Mouse (Mus musculus): ENCODE results near the gene Gpr3. TPM values are rescaled to one million over a fixed set of nuclear protein-coding genes. Genes with fewer than 3 reads are reported as not detected.

The Gpr3 gene
- polyA plus RNA-seq, 1 experiment from 2014 or later: 0.37 TPM

- Histone ChIP-seq H3K9me3 (ENCODE audit: control insufficient read depth, low read length) (no peaks in the 10 kb centered on the region), H3K4me3 (ENCODE audit: low read depth, low read length) (no peak overlapping the region), H3K4me1 (replicated peaks; ENCODE audit: control insufficient read depth, insufficient read depth, low read length) (peaks cover 25% of the 10 kb centered on the region), H3K27me3 (ENCODE audit: control insufficient read depth, insufficient read depth, low read length) (no peaks in the 10 kb centered on the region), H3K27ac (ENCODE audit: low read depth, low read length) (no peak overlapping the region), H3K9ac (ENCODE audit: low read length) (no peak overlapping the region), H3K36me3 (ENCODE audit: control insufficient read depth, insufficient read depth, low read length) (peaks cover 14% of the 10 kb centered on the region), H3K4me2 (ENCODE audit: low read depth, low read length, severe bottlenecking) (no peak overlapping the region)
- DNase-seq (ENCODE audit: low spot score) (no peak), ATAC-seq (replicated peaks; ENCODE audit: low FRiP score) (no peak)
- 82% methylated on average over 11 of the region's 11 CpGs for WGBS
Measured at GRCm38 (mm10) chr4:133194482-133194881, 17.9 kb downstream of the Gpr3 start.

GRCm38 (mm10) chr4:133189396-133189795 is 22.9 kb downstream of the Gpr3 start:
- WGBS: 72% methylated on average over 10 of the region's 10 CpGs
- Histone ChIP-seq H3K9me3 (ENCODE audit: control insufficient read depth, low read length) (no peaks in the 10 kb centered on the region), H3K4me1 (replicated peaks; ENCODE audit: control insufficient read depth, insufficient read depth, low read length) (peaks cover 2% of the 10 kb centered on the region; the same call in 1 of the 2 replicates), H3K36me3 (ENCODE audit: control insufficient read depth, insufficient read depth, low read length) (peaks cover 14% of the 10 kb centered on the region), H3K27ac (ENCODE audit: low read depth, low read length) (no peak overlapping the region), H3K4me3 (ENCODE audit: low read depth, low read length) (no peak overlapping the region), H3K4me2 (ENCODE audit: low read depth, low read length, severe bottlenecking) (no peak overlapping the region), H3K9ac (ENCODE audit: low read length) (no peak overlapping the region), H3K27me3 (ENCODE audit: control insufficient read depth, insufficient read depth, low read length) (no peaks in the 10 kb centered on the region)
- ATAC-seq (replicated peaks; ENCODE audit: low FRiP score) (no peak), DNase-seq (ENCODE audit: low spot score) (no peak)

GRCm38 (mm10) chr4:133186856-133187255 is 25.5 kb downstream of the Gpr3 start:
- H3K9ac ChIP-seq (ENCODE audit: low read length): no peak overlapping the region
- WGBS: 93% methylated on average over 5 of the region's 5 CpGs
- H3K27ac ChIP-seq (ENCODE audit: low read depth, low read length): no peak overlapping the region
- H3K27me3 ChIP-seq (ENCODE audit: control insufficient read depth, insufficient read depth, low read length): no peaks in the 10 kb centered on the region
- ATAC-seq (replicated peaks; ENCODE audit: low FRiP score) (no peak), DNase-seq (ENCODE audit: low spot score) (no peak)
- H3K4me3 ChIP-seq (ENCODE audit: low read depth, low read length): no peak overlapping the region
- peaks cover 7% of the 10 kb centered on the region for H3K36me3 ChIP-seq (ENCODE audit: control insufficient read depth, insufficient read depth, low read length)
- H3K9me3 ChIP-seq (ENCODE audit: control insufficient read depth, low read length): no peaks in the 10 kb centered on the region
- H3K4me2 ChIP-seq (ENCODE audit: low read depth, low read length, severe bottlenecking): no peak overlapping the region
- H3K4me1 ChIP-seq (replicated peaks; ENCODE audit: control insufficient read depth, insufficient read depth, low read length): peaks cover 4% of the 10 kb centered on the region; the same call in 1 of the 2 replicates

GRCm38 (mm10) chr4:133185893-133186292 is 26.4 kb downstream of the Gpr3 start:
- no peaks in the 10 kb centered on the region for H3K27me3 ChIP-seq (ENCODE audit: control insufficient read depth, insufficient read depth, low read length)
- ATAC-seq (replicated peaks; ENCODE audit: low FRiP score) (no peak), DNase-seq (ENCODE audit: low spot score) (no peak)
- H3K4me1 ChIP-seq (replicated peaks; ENCODE audit: control insufficient read depth, insufficient read depth, low read length): peaks cover 4% of the 10 kb centered on the region; the same call in 1 of the 2 replicates
- H3K9me3 ChIP-seq (ENCODE audit: control insufficient read depth, low read length): no peaks in the 10 kb centered on the region
- H3K27ac ChIP-seq (ENCODE audit: low read depth, low read length): no peak overlapping the region
- no peak overlapping the region for H3K4me2 ChIP-seq (ENCODE audit: low read depth, low read length, severe bottlenecking)
- H3K4me3 ChIP-seq (ENCODE audit: low read depth, low read length): no peak overlapping the region
- no peaks in the 10 kb centered on the region; the same call in none of the 2 replicates for H3K36me3 ChIP-seq (ENCODE audit: control insufficient read depth, insufficient read depth, low read length)
- H3K9ac ChIP-seq (ENCODE audit: low read length): no peak overlapping the region
- 90% methylated on average over 8 of the region's 8 CpGs for WGBS

- H3K27me3 ChIP-seq (ENCODE audit: control insufficient read depth, insufficient read depth, low read length): no peaks in the 10 kb centered on the region
- no peaks in the 10 kb centered on the region; the same call in none of the 2 replicates for H3K36me3 ChIP-seq (ENCODE audit: control insufficient read depth, insufficient read depth, low read length)
- peaks cover 4% of the 10 kb centered on the region; the same call in 1 of the 2 replicates for H3K4me1 ChIP-seq (replicated peaks; ENCODE audit: control insufficient read depth, insufficient read depth, low read length)
- ATAC-seq (replicated peaks; ENCODE audit: low FRiP score) (no peak), DNase-seq (ENCODE audit: low spot score) (no peak)
- WGBS: 63% methylated on average over 15 of the region's 15 CpGs
- H3K4me2 ChIP-seq (ENCODE audit: low read depth, low read length, severe bottlenecking): no peak overlapping the region
- H3K9me3 ChIP-seq (ENCODE audit: control insufficient read depth, low read length): no peaks in the 10 kb centered on the region
- H3K27ac ChIP-seq (ENCODE audit: low read depth, low read length): no peak overlapping the region
- H3K4me3 ChIP-seq (ENCODE audit: low read depth, low read length): no peak overlapping the region
- H3K9ac ChIP-seq (ENCODE audit: low read length): no peak overlapping the region
Measured at GRCm38 (mm10) chr4:133184898-133185665, 27.3 kb downstream of the Gpr3 start.

- whole genome bisulfite sequencing: 60% methylated on average over 14 of the region's 14 CpGs
- Histone ChIP-seq H3K9me3 (ENCODE audit: control insufficient read depth, low read length) (no peaks in the 10 kb centered on the region), H3K4me2 (ENCODE audit: low read depth, low read length, severe bottlenecking) (no peak overlapping the region), H3K27ac (ENCODE audit: low read depth, low read length) (no peak overlapping the region), H3K4me1 (replicated peaks; ENCODE audit: control insufficient read depth, insufficient read depth, low read length) (peaks cover 4% of the 10 kb centered on the region; the same call in 1 of the 2 replicates), H3K9ac (ENCODE audit: low read length) (no peak overlapping the region), H3K36me3 (ENCODE audit: control insufficient read depth, insufficient read depth, low read length) (no peaks in the 10 kb centered on the region; the same call in none of the 2 replicates), H3K4me3 (ENCODE audit: low read depth, low read length) (no peak overlapping the region), H3K27me3 (ENCODE audit: control insufficient read depth, insufficient read depth, low read length) (no peaks in the 10 kb centered on the region)
- DNase-seq (ENCODE audit: low spot score) (no peak), ATAC-seq (replicated peaks; ENCODE audit: low FRiP score) (no peak)
Measured at GRCm38 (mm10) chr4:133184031-133184897, 28.1 kb downstream of the Gpr3 start.

- ATAC-seq (replicated peaks; ENCODE audit: low FRiP score) (no peak), DNase-seq (ENCODE audit: low spot score) (no peak)
- Histone ChIP-seq H3K4me1 (replicated peaks; ENCODE audit: control insufficient read depth, insufficient read depth, low read length) (peaks cover 4% of the 10 kb centered on the region; the same call in 1 of the 2 replicates), H3K4me2 (ENCODE audit: low read depth, low read length, severe bottlenecking) (no peak overlapping the region), H3K9me3 (ENCODE audit: control insufficient read depth, low read length) (no peaks in the 10 kb centered on the region), H3K36me3 (ENCODE audit: control insufficient read depth, insufficient read depth, low read length) (no peaks in the 10 kb centered on the region; the same call in 1 of the 2 replicates), H3K9ac (ENCODE audit: low read length) (no peak overlapping the region), H3K4me3 (ENCODE audit: low read depth, low read length) (no peak overlapping the region), H3K27me3 (ENCODE audit: control insufficient read depth, insufficient read depth, low read length) (no peaks in the 10 kb centered on the region), H3K27ac (ENCODE audit: low read depth, low read length) (no peak overlapping the region)
- 92% methylated on average over 8 of the region's 8 CpGs for WGBS
Measured at GRCm38 (mm10) chr4:133182439-133183033, 29.8 kb downstream of the Gpr3 start.

- Histone ChIP-seq H3K27me3 (ENCODE audit: control insufficient read depth, insufficient read depth, low read length) (no peaks in the 10 kb centered on the region), H3K4me3 (ENCODE audit: low read depth, low read length) (no peak overlapping the region), H3K9ac (ENCODE audit: low read length) (no peak overlapping the region), H3K9me3 (ENCODE audit: control insufficient read depth, low read length) (no peaks in the 10 kb centered on the region), H3K36me3 (ENCODE audit: control insufficient read depth, insufficient read depth, low read length) (no peaks in the 10 kb centered on the region; the same call in 1 of the 2 replicates), H3K4me1 (replicated peaks; ENCODE audit: control insufficient read depth, insufficient read depth, low read length) (0 out of 2 replicates have a peak, but pooled peaks cover 4% of the 10 kb centered on the region), H3K4me2 (ENCODE audit: low read depth, low read length, severe bottlenecking) (no peak overlapping the region), H3K27ac (ENCODE audit: low read depth, low read length) (no peak overlapping the region)
- ATAC-seq (replicated peaks; ENCODE audit: low FRiP score) (no peak), DNase-seq (ENCODE audit: low spot score) (no peak)
- 95% methylated on average over 7 of the region's 7 CpGs for WGBS
Measured at GRCm38 (mm10) chr4:133179258-133179657, 33.1 kb downstream of the Gpr3 start.
